Mouse (Mus musculus): Measurements from ENCODE around the gene Clta. TPM values are rescaled to one million over a fixed set of nuclear protein-coding genes. Genes with fewer than 3 reads are reported as not detected.

The Clta gene
- polyA plus RNA-seq, 1 experiment from 2014 or later, result 293 TPM

DNA sequence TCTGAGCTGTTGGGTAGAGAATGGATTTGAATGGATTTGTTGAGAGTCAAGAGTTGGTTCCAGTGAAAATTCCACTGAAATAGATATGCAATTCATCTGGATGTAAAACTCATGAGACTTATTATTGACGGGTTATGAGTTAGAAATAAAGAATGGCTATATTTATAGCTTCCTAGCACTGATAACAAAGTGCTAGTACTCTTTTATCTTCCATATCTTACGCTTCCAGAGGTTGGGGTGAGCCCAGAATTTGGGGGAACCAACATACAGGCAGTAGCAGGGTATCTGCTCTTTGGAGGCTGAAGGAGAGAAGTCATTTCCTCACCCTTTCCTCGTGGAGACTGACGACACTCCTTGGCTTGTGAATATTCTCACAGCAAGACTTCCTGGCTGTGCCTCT lies 70.2 kb downstream of the Clta start:
- Histone ChIP-seq H3K27me3 (ENCODE audit: insufficient read depth, low read length) (no peaks in the 10 kb centered on the region), H3K9me3 (replicated peaks; ENCODE audit: low read length) (no peaks in the 10 kb centered on the region), H3K4me2 (ENCODE audit: low read length) (no peak overlapping the region), H3K36me3 (ENCODE audit: insufficient read depth, low read length) (no peaks in the 10 kb centered on the region), H3K27ac (no peak overlapping the region), H3K4me1 (replicated peaks; ENCODE audit: insufficient read depth, low read length) (peaks cover 8% of the 10 kb centered on the region; the same call in 1 of the 2 replicates), H3K9ac (ENCODE audit: low read depth, low read length) (no peak overlapping the region), H3K4me3 (replicated peaks; ENCODE audit: low read depth, low read length) (no peak overlapping the region)
- no peak for ATAC-seq (replicated peaks; ENCODE audit: low FRiP score, low read depth)
- no peak for DNase-seq (ENCODE audit: low spot score)
- TF ChIP-seq CTCF (IDR thresholded peaks at IDR 0.05; ENCODE audit: low read depth), result no peak
- 84% methylated on average over 4 of the region's 4 CpGs for WGBS

DNA sequence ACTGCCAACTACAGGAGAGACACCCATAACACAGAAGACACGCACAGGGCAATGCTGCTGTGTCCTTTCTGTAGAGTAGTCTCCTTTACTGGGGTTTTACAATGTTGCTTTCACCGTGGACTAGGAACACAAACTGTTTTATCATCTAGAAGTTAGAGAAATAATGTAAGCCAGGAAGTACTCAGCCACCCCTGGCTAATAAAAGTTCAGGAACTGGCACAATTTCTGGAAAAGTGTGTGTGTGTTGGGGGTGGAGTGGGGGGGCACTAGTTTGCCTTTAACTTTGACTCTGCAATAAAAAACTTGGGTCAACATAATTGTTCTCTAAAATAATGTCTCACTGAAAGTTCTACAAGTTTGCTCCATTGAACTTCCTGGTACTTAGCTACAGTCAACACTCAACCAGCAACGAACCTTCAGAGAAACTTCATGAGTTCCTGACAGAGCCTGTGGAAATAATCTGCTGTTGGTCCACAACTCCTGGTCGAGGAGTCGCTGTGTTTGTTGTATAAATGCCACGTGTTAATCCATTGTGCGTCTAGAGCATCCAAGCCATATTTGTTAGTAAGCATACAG lies 74.2 kb downstream of the Clta start:
- H3K27ac ChIP-seq, result no peak overlapping the region
- no peak overlapping the region for H3K9ac ChIP-seq (ENCODE audit: low read depth, low read length)
- H3K36me3 ChIP-seq (ENCODE audit: insufficient read depth, low read length), result no peaks in the 10 kb centered on the region
- TF ChIP-seq CTCF (IDR thresholded peaks at IDR 0.05; ENCODE audit: low read depth), result no peak
- WGBS, result 82% methylated on average over 7 of the region's 7 CpGs
- no peaks in the 10 kb centered on the region for H3K9me3 ChIP-seq (replicated peaks; ENCODE audit: low read length)
- DNase-seq (ENCODE audit: low spot score) (no peak), ATAC-seq (replicated peaks; ENCODE audit: low FRiP score, low read depth) (no peak)
- no peaks in the 10 kb centered on the region for H3K4me1 ChIP-seq (replicated peaks; ENCODE audit: insufficient read depth, low read length)
- no peaks in the 10 kb centered on the region for H3K27me3 ChIP-seq (ENCODE audit: insufficient read depth, low read length)
- H3K4me2 ChIP-seq (ENCODE audit: low read length), result no peak overlapping the region
- H3K4me3 ChIP-seq (replicated peaks; ENCODE audit: low read depth, low read length), result no peak overlapping the region

Other genes with a start within 250 kb of the Clta start
- gene Olfr159, start 233.4 kb upstream of the Clta start, polyA plus RNA-seq (2015; fragmentation: Nextera tagmentation; extraction: Ambion mirVana), result not detected in 2 replicates
- gene Olfr156, start 180.6 kb upstream of the Clta start, polyA plus RNA-seq (2015; fragmentation: Nextera tagmentation; extraction: Ambion mirVana), result not detected in 2 replicates
- 0.01 TPM in 1 of 2 replicates, not detected in the other for gene Olfr157, start 164.3 kb upstream of the Clta start, polyA plus RNA-seq (2015; fragmentation: Nextera tagmentation; extraction: Ambion mirVana)
- gene Olfr155, start 152.9 kb upstream of the Clta start, polyA plus RNA-seq (2015; fragmentation: Nextera tagmentation; extraction: Ambion mirVana), result not detected in 2 replicates
- gene Reck, start 128.9 kb upstream of the Clta start, polyA plus RNA-seq (2015; fragmentation: Nextera tagmentation; extraction: Ambion mirVana), result 20.2 and 20.5 TPM in 2 replicates
- gene Glipr2, start 47.1 kb upstream of the Clta start, polyA plus RNA-seq (2015; fragmentation: Nextera tagmentation; extraction: Ambion mirVana), result 54.9 and 59.1 TPM in 2 replicates
- not detected in 2 replicates for gene Ccin, start 21.0 kb upstream of the Clta start, polyA plus RNA-seq (2015; fragmentation: Nextera tagmentation; extraction: Ambion mirVana)
- gene Gne, start 79.7 kb downstream of the Clta start, polyA plus RNA-seq (2015; fragmentation: Nextera tagmentation; extraction: Ambion mirVana), result 21.2 and 22.8 TPM in 2 replicates
- gene Rnf38, start 229.3 kb downstream of the Clta start, polyA plus RNA-seq (2015; fragmentation: Nextera tagmentation; extraction: Ambion mirVana), result 13.6 and 14.0 TPM in 2 replicates

Data from kidney, postnatal 0 days (tissue).